Mouse (Mus musculus) thymus, postnatal 0 days (tissue): ENCODE measurements around the gene Schip1. TPM values are rescaled to one million over a fixed set of nuclear protein-coding genes. Genes with fewer than 3 reads are reported as not detected.
A peak's percentile ranks its signal among the peaks of the same experiment; 100 is the strongest.

Source experiments
- DNase-seq: peaks from one replicate; pipeline ENCODE4 v3.0.0-alpha.2; 2015; ENCODE audit warnings: low spot score
- polyA plus RNA-seq: library from polyadenylated mRNA; unstranded; fragments of >200 nt; fragmentation: Nextera tagmentation; extraction: Ambion mirVana; gene quantifications from 2 replicates; pipeline ENCODE4 v1.2.1, GENCODE M21; 2015

Schip1 gene
- polyA plus RNA-seq, 1 experiment from 2014 or later = 4.7 TPM

GRCm38 (mm10) chr3:68610011-68610410 lies 545.4 kb downstream of the Schip1 start:
- DNase-seq = no peak

GRCm38 (mm10) chr3:68610598-68611261 lies 546.1 kb downstream of the Schip1 start:
- DNase-seq = no peak

- DNase-seq = peak; percentile 63
Measured at GRCm38 (mm10) chr3:68615042-68615810, 550.6 kb downstream of the Schip1 start.

- no peak for DNase-seq
Measured at GRCm38 (mm10) chr3:68616363-68616762, 551.8 kb downstream of the Schip1 start.

- DNase-seq = no peak
Measured at GRCm38 (mm10) chr3:68617708-68618107, 553.1 kb downstream of the Schip1 start.

GRCm38 (mm10) chr3:68619097-68619496 lies 554.5 kb downstream of the Schip1 start:
- DNase-seq = no peak

- no peak for DNase-seq
Measured at GRCm38 (mm10) chr3:68621971-68622370, 557.4 kb downstream of the Schip1 start.

GRCm38 (mm10) chr3:68623036-68623435 lies 558.4 kb downstream of the Schip1 start:
- DNase-seq = no peak

- no peak for DNase-seq
Measured at GRCm38 (mm10) chr3:68624471-68624870, 559.9 kb downstream of the Schip1 start.

- DNase-seq = no peak
Measured at GRCm38 (mm10) chr3:68630261-68630660, 565.7 kb downstream of the Schip1 start.

GRCm38 (mm10) chr3:68630821-68631220 lies 566.2 kb downstream of the Schip1 start:
- DNase-seq = no peak

GRCm38 (mm10) chr3:68632714-68633113 lies 568.1 kb downstream of the Schip1 start:
- DNase-seq = no peak

GRCm38 (mm10) chr3:68633577-68633976 lies 569.0 kb downstream of the Schip1 start:
- DNase-seq = no peak

- no peak for DNase-seq
Measured at GRCm38 (mm10) chr3:68637960-68638359, 573.4 kb downstream of the Schip1 start.

GRCm38 (mm10) chr3:68638703-68639102 lies 574.1 kb downstream of the Schip1 start:
- DNase-seq = no peak

GRCm38 (mm10) chr3:68642935-68643334 lies 578.3 kb downstream of the Schip1 start:
- no peak for DNase-seq

GRCm38 (mm10) chr3:68646387-68647130 lies 582.0 kb downstream of the Schip1 start:
- peak; percentile 76 for DNase-seq

GRCm38 (mm10) chr3:68647282-68647681 lies 582.7 kb downstream of the Schip1 start:
- no peak for DNase-seq

- no peak for DNase-seq
Measured at GRCm38 (mm10) chr3:68650251-68650650, 585.6 kb downstream of the Schip1 start.

- DNase-seq = peak; percentile 4
Measured at GRCm38 (mm10) chr3:68656607-68657352, 592.2 kb downstream of the Schip1 start.

- no peak for DNase-seq
Measured at GRCm38 (mm10) chr3:68657589-68658245, 593.1 kb downstream of the Schip1 start.
